Mouse (Mus musculus) embryonic fibroblast, embryonic 13.5 days (primary cell): ENCODE data around the gene Fsd1.

Source experiments
- CTCF ChIP-seq: IDR thresholded peaks from 2 replicates; pipeline ENCODE4 v1.5.1; 2011; ENCODE audit warnings: mild to moderate bottlenecking, control low read depth, low read length, moderate library complexity, borderline replicate concordance; ENCODE audit not compliant: insufficient read depth
- POLR2A ChIP-seq: IDR thresholded peaks from 2 replicates; pipeline ENCODE4 v1.6.1; 2011; ENCODE audit warnings: low read depth, mild to moderate bottlenecking, control low read depth, low read length, moderate library complexity

- TF ChIP-seq CTCF (no peak), POLR2A (no peak)
Observed at GRCm38 (mm10) chr17:56010255-56010654, 23.9 kb downstream of the Fsd1 start.
